Mouse (Mus musculus) megakaryocyte, embryonic 14.5 days (primary cell): ENCODE measurements at regions not wholly inside any gene's neighbourhood (a gene's known extent, or its start where the extent isn't known, plus 50 kb on each side); places are given as distances from the start of the nearest gene placed in this dataset.

Experiments
- H3K27me3 ChIP-seq: replicated peaks from 2 replicates; pipeline ENCODE3; 2012; ENCODE audit warnings: inconsistent platforms
- H3K36me3 ChIP-seq: replicated peaks from 2 replicates; pipeline ENCODE3; 2012; ENCODE audit warnings: low read length, inconsistent platforms, mixed read lengths
- H3K4me1 ChIP-seq: 2 replicates; pipeline ENCODE4 v1.6.1; 2012; ENCODE audit warnings: inconsistent platforms
- H3K4me3 ChIP-seq: replicated peaks from 2 replicates; pipeline ENCODE3; 2012; ENCODE audit warnings: moderate library complexity, mild to moderate bottlenecking, inconsistent platforms
- H3K9me3 ChIP-seq: 2 replicates; pipeline ENCODE4 v1.6.1; 2012; ENCODE audit warnings: inconsistent platforms
- FLI1 ChIP-seq: IDR thresholded peaks from 2 replicates; pipeline ENCODE4 v1.6.1; 2012; ENCODE audit warnings: low read length, inconsistent platforms, mixed read lengths
- GATA1 ChIP-seq: IDR thresholded peaks from 3 replicates; pipeline ENCODE4 v1.6.1; 2012; ENCODE audit warnings: mixed read lengths, low read length, inconsistent platforms, borderline replicate concordance

- H3K4me1 ChIP-seq = no peaks in the 10 kb centered on the region
- no peaks in the 10 kb centered on the region for H3K9me3 ChIP-seq
- H3K36me3 ChIP-seq = no peaks in the 10 kb centered on the region
- TF ChIP-seq FLI1 (no peak), GATA1 (no peak)
- no peak overlapping the region for H3K4me3 ChIP-seq
- no peaks in the 10 kb centered on the region for H3K27me3 ChIP-seq
Measured at GRCm38 (mm10) chr14:46129762-46130161, 249.5 kb upstream of the Gm15217 start.

- Histone ChIP-seq H3K4me3 (no peak overlapping the region), H3K4me1 (no peaks in the 10 kb centered on the region), H3K27me3 (no peaks in the 10 kb centered on the region), H3K9me3 (no peaks in the 10 kb centered on the region), H3K36me3 (no peaks in the 10 kb centered on the region)
- TF ChIP-seq FLI1 (no peak), GATA1 (no peak)
Measured at GRCm38 (mm10) chr14:46144175-46144574, 235.0 kb upstream of the Gm15217 start.

- H3K27me3 ChIP-seq = no peaks in the 10 kb centered on the region
- no peak for TF ChIP-seq FLI1
- no peak for TF ChIP-seq GATA1
Measured at GRCm38 (mm10) chr14:46144707-46145106, 234.5 kb upstream of the Gm15217 start.

GRCm38 (mm10) chr14:46145584-46145983, 233.6 kb upstream of the Gm15217 start:
- Histone ChIP-seq H3K4me3 (no peak overlapping the region), H3K9me3 (no peaks in the 10 kb centered on the region), H3K4me1 (no peaks in the 10 kb centered on the region), H3K36me3 (no peaks in the 10 kb centered on the region), H3K27me3 (no peaks in the 10 kb centered on the region)
- TF ChIP-seq GATA1 = no peak
- TF ChIP-seq FLI1 = no peak

More at GRCm38 (mm10) chr14:46144707-46145106, 234.5 kb upstream of the Gm15217 start:
- Histone ChIP-seq H3K9me3 (no peaks in the 10 kb centered on the region), H3K36me3 (no peaks in the 10 kb centered on the region), H3K4me1 (no peaks in the 10 kb centered on the region), H3K4me3 (no peak overlapping the region)

- Histone ChIP-seq H3K4me3 (no peak overlapping the region), H3K4me1 (no peaks in the 10 kb centered on the region), H3K27me3 (no peaks in the 10 kb centered on the region), H3K36me3 (no peaks in the 10 kb centered on the region), H3K9me3 (no peaks in the 10 kb centered on the region)
- TF ChIP-seq FLI1 (no peak), GATA1 (no peak)
Measured at GRCm38 (mm10) chr14:46149073-46149661, 230.0 kb upstream of the Gm15217 start.

GRCm38 (mm10) chr14:46158741-46159140, 220.5 kb upstream of the Gm15217 start:
- Histone ChIP-seq H3K4me1 (no peaks in the 10 kb centered on the region), H3K27me3 (no peaks in the 10 kb centered on the region), H3K36me3 (no peaks in the 10 kb centered on the region), H3K9me3 (peaks cover 3% of the 10 kb centered on the region; the same call in 1 of the 2 replicates), H3K4me3 (no peak overlapping the region)
- no peak for TF ChIP-seq GATA1

GRCm38 (mm10) chr14:46172181-46172874, 206.9 kb upstream of the Gm15217 start:
- H3K4me3 ChIP-seq = no peak overlapping the region
- peaks cover 4% of the 10 kb centered on the region; the same call in 1 of the 2 replicates for H3K9me3 ChIP-seq
- H3K27me3 ChIP-seq = no peaks in the 10 kb centered on the region
- peaks cover 4% of the 10 kb centered on the region; the same call in 1 of the 2 replicates for H3K4me1 ChIP-seq
- TF ChIP-seq GATA1 = no peak
- no peak for TF ChIP-seq FLI1
- H3K36me3 ChIP-seq = no peaks in the 10 kb centered on the region

GRCm38 (mm10) chr14:46172875-46173324, 206.3 kb upstream of the Gm15217 start:
- no peak overlapping the region for H3K4me3 ChIP-seq
- H3K4me1 ChIP-seq = peaks cover 4% of the 10 kb centered on the region; the same call in 1 of the 2 replicates
- peaks cover 4% of the 10 kb centered on the region; the same call in 1 of the 2 replicates for H3K9me3 ChIP-seq
- no peaks in the 10 kb centered on the region for H3K27me3 ChIP-seq
- H3K36me3 ChIP-seq = no peaks in the 10 kb centered on the region
- no peak for TF ChIP-seq FLI1
- no peak for TF ChIP-seq GATA1

GRCm38 (mm10) chr14:46174386-46174785, 204.8 kb upstream of the Gm15217 start:
- H3K9me3 ChIP-seq = peaks cover 4% of the 10 kb centered on the region; the same call in 1 of the 2 replicates
- H3K36me3 ChIP-seq = no peaks in the 10 kb centered on the region
- TF ChIP-seq FLI1 (no peak), GATA1 (no peak)
- no peaks in the 10 kb centered on the region for H3K27me3 ChIP-seq
- H3K4me3 ChIP-seq = no peak overlapping the region
- H3K4me1 ChIP-seq = peaks cover 4% of the 10 kb centered on the region; the same call in 1 of the 2 replicates

GRCm38 (mm10) chr14:46175291-46176216, 203.7 kb upstream of the Gm15217 start:
- TF ChIP-seq GATA1 = no peak
- no peak for TF ChIP-seq FLI1
- Histone ChIP-seq H3K36me3 (no peaks in the 10 kb centered on the region), H3K27me3 (no peaks in the 10 kb centered on the region), H3K4me3 (no peak overlapping the region), H3K9me3 (peaks cover 4% of the 10 kb centered on the region; the same call in 1 of the 2 replicates), H3K4me1 (peaks cover 4% of the 10 kb centered on the region; the same call in 1 of the 2 replicates)
